Mouse (Mus musculus): ENCODE measurements around the gene Rims3. TPM values are rescaled to one million over a fixed set of nuclear protein-coding genes. Genes with fewer than 3 reads are reported as not detected.

The Rims3 gene
- polyA plus RNA-seq, 1 experiment from 2014 or later = 1.7 TPM

GRCm38 (mm10) chr4:120928686-120929085, 74.1 kb downstream of the Rims3 start:
- H3K4me2 ChIP-seq (replicated peaks; ENCODE audit: low read depth, low read length) = no peak overlapping the region
- no peak for ATAC-seq (ENCODE audit: insufficient number of reproducible peaks, insufficient read depth, low FRiP score, low read depth)
- H3K4me1 ChIP-seq (ENCODE audit: control insufficient read depth, insufficient read depth, low read length) = 0 out of 2 replicates have a peak, but pooled peaks cover 4% of the 10 kb centered on the region
- H3K36me3 ChIP-seq (ENCODE audit: control insufficient read depth, insufficient read depth, low read length) = no peaks in the 10 kb centered on the region; the same call in 1 of the 2 replicates
- no peak overlapping the region for H3K9ac ChIP-seq (replicated peaks; ENCODE audit: low read depth, low read length)
- peaks cover 3% of the 10 kb centered on the region; the same call in 1 of the 2 replicates for H3K9me3 ChIP-seq (ENCODE audit: control insufficient read depth, low read depth, low read length)
- H3K27me3 ChIP-seq (ENCODE audit: control insufficient read depth, insufficient read depth, low read length) = no peaks in the 10 kb centered on the region
- no peak overlapping the region for H3K4me3 ChIP-seq (ENCODE audit: low read depth, low read length)
- H3K27ac ChIP-seq (ENCODE audit: low read length) = no peak overlapping the region
- 83% methylated on average over 3 of the region's 3 CpGs for WGBS

DNA sequence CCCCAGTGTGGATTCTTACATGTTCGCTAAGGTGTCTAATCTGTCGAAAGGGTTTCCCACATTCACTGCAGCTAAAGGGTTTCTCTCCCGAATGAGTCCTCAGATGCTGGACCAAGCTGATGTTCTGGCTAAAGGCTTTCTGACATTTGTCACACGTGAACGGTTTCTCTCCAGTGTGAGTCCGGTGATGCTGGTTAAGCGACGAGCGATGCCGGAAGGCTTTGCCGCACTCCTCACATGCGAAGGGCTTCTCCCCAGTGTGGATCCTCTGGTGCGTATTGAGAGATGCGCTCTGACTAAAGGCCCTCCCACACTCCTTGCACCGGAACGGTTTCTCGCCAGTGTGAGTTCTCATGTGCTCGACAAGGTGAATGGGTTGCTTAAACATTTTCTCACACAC, 76.1 kb downstream of the Rims3 start:
- 94% methylated on average over 18 of the region's 18 CpGs for WGBS
- H3K9ac ChIP-seq (replicated peaks; ENCODE audit: low read depth, low read length) = no peak overlapping the region
- H3K27me3 ChIP-seq (ENCODE audit: control insufficient read depth, insufficient read depth, low read length) = no peaks in the 10 kb centered on the region
- H3K27ac ChIP-seq (ENCODE audit: low read length) = no peak overlapping the region
- H3K9me3 ChIP-seq (ENCODE audit: control insufficient read depth, low read depth, low read length) = peaks cover 3% of the 10 kb centered on the region; the same call in 1 of the 2 replicates
- H3K36me3 ChIP-seq (ENCODE audit: control insufficient read depth, insufficient read depth, low read length) = no peaks in the 10 kb centered on the region; the same call in 1 of the 2 replicates
- no peak overlapping the region for H3K4me2 ChIP-seq (replicated peaks; ENCODE audit: low read depth, low read length)
- ATAC-seq (ENCODE audit: insufficient number of reproducible peaks, insufficient read depth, low FRiP score, low read depth) = no peak
- H3K4me3 ChIP-seq (ENCODE audit: low read depth, low read length) = no peak overlapping the region
- no peaks in the 10 kb centered on the region for H3K4me1 ChIP-seq (ENCODE audit: control insufficient read depth, insufficient read depth, low read length)

GRCm38 (mm10) chr4:120935006-120935405, 80.4 kb downstream of the Rims3 start:
- WGBS = 70% methylated on average over 3 of the region's 3 CpGs
- no peak overlapping the region for H3K4me3 ChIP-seq (ENCODE audit: low read depth, low read length)
- H3K27me3 ChIP-seq (ENCODE audit: control insufficient read depth, insufficient read depth, low read length) = no peaks in the 10 kb centered on the region
- ATAC-seq (ENCODE audit: insufficient number of reproducible peaks, insufficient read depth, low FRiP score, low read depth) = no peak
- no peak overlapping the region for H3K9ac ChIP-seq (replicated peaks; ENCODE audit: low read depth, low read length)
- H3K4me2 ChIP-seq (replicated peaks; ENCODE audit: low read depth, low read length) = no peak overlapping the region
- H3K9me3 ChIP-seq (ENCODE audit: control insufficient read depth, low read depth, low read length) = peaks cover 3% of the 10 kb centered on the region; the same call in 1 of the 2 replicates
- no peak overlapping the region for H3K27ac ChIP-seq (ENCODE audit: low read length)
- no peaks in the 10 kb centered on the region for H3K4me1 ChIP-seq (ENCODE audit: control insufficient read depth, insufficient read depth, low read length)
- no peaks in the 10 kb centered on the region; the same call in 1 of the 2 replicates for H3K36me3 ChIP-seq (ENCODE audit: control insufficient read depth, insufficient read depth, low read length)

Small RNA genes lying within 50 kb of the gene (microRNA-seq; reads per million reads assigned to microRNA genes)
- not detected for gene Gm23936

Other genes with a start within 250 kb of the Rims3 start
- 1.4 and 1.9 TPM in 2 replicates for gene Cited4, start 188.2 kb upstream of the Rims3 start, polyA plus RNA-seq (2014; fragmentation: Nextera tagmentation; extraction: Ambion mirVana)
- gene Kcnq4, start 106.2 kb upstream of the Rims3 start, polyA plus RNA-seq (2014; fragmentation: Nextera tagmentation; extraction: Ambion mirVana) = 2.1 and 2.5 TPM in 2 replicates
- 102 and 108 TPM in 2 replicates for gene Nfyc, start 23.2 kb upstream of the Rims3 start, polyA plus RNA-seq (2014; fragmentation: Nextera tagmentation; extraction: Ambion mirVana)
- 23.5 and 25.2 TPM in 2 replicates for gene Exo5, start 70.2 kb downstream of the Rims3 start, polyA plus RNA-seq (2014; fragmentation: Nextera tagmentation; extraction: Ambion mirVana)
- 6.4 and 6.5 TPM in 2 replicates for gene Zfp69, start 96.9 kb downstream of the Rims3 start, polyA plus RNA-seq (2014; fragmentation: Nextera tagmentation; extraction: Ambion mirVana)
- gene Smap2, start 162.4 kb downstream of the Rims3 start, polyA plus RNA-seq (2014; fragmentation: Nextera tagmentation; extraction: Ambion mirVana) = 15.2 and 16.8 TPM in 2 replicates
- gene Col9a2, start 184.6 kb downstream of the Rims3 start, polyA plus RNA-seq (2014; fragmentation: Nextera tagmentation; extraction: Ambion mirVana) = 8.1 and 9.9 TPM in 2 replicates
- 25.2 and 26.2 TPM in 2 replicates for gene Zmpste24, start 243.4 kb downstream of the Rims3 start, polyA plus RNA-seq (2014; fragmentation: Nextera tagmentation; extraction: Ambion mirVana)